Mouse (Mus musculus) layer of hippocampus, adult 2 months (tissue): Measurements from ENCODE around the gene Sema4g. TPM values are rescaled to one million over a fixed set of nuclear protein-coding genes. Genes with fewer than 3 reads are reported as not detected.
"Not testable (repeated sequence)": the region's sequence is repeated elsewhere in the genome, so short reads cannot be mapped to it uniquely, and the experiment has no call there.

Experiments used
- DNase-seq, 2 experiments: peaks; one replicate each; pipeline ENCODE4 v3.0.0; 2022; ENCODE audit warnings: low spot score in 2 of 2
- H3K27ac ChIP-seq: fragments of 200-600 bp; 2 replicates; pipeline ENCODE4 v1.8.1; 2022
- H3K4me3 ChIP-seq: fragments of 200-600 bp; 2 replicates; pipeline ENCODE4 v1.8.1; 2022; ENCODE audit warnings: mild to moderate bottlenecking
- CTCF ChIP-seq: fragments of 200-600 bp; conservative IDR thresholded peaks from 2 replicates; pipeline ENCODE4 v1.8.1; 2022; ENCODE audit warnings: antibody characterized with exemption, mild to moderate bottlenecking, moderate library complexity
- total RNA-seq, 2 experiments: library from RNA; stranded (reverse); gene quantifications; 2 replicates each; pipeline ENCODE4 v1.2.3; 2021

Sema4g gene
- total RNA-seq, 2 experiments from 2014 or later: 20.0 to 21.6 TPM

DNA sequence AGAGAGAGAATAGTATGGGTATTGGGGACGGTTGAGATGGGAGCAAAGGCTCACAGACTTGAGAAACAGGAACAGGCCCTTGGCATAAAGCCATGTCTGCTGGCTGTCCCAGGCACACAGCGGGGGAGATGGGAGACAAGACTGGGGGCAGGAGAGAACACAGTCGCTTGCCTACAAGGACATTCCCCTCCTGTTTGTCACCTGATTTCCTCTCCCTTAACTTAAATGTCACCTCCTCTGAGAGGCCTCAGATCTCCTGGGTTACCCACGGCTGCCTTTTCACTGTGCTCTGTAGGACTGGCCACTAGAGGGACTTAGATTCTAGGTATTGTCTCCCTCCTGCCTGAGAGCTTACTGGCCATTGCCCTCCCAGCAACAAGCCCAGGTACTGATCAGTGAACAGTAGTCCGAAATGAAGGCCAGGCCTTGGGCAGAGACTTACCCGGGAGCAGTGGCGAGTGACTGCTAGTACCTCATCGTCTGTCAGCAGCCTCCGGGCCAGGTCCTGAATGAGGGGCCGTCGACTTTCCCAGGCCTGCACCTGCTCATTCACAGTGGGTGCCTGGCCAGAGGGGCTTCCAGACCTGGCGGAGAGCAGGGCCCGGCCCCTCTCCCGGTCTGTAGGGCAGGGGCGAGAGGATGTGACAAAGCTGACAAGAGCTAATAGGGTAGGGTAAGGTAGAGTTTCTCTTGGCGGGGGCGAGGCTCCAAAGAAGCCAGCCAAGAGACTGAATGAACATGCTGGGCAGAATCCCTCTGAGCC is 43.9 kb downstream of the Sema4g start:
- no peak for DNase-seq
- TF ChIP-seq CTCF: peak; percentile 66
- H3K4me3 ChIP-seq: no peak overlapping the region
- H3K27ac ChIP-seq: no peak overlapping the region

DNA sequence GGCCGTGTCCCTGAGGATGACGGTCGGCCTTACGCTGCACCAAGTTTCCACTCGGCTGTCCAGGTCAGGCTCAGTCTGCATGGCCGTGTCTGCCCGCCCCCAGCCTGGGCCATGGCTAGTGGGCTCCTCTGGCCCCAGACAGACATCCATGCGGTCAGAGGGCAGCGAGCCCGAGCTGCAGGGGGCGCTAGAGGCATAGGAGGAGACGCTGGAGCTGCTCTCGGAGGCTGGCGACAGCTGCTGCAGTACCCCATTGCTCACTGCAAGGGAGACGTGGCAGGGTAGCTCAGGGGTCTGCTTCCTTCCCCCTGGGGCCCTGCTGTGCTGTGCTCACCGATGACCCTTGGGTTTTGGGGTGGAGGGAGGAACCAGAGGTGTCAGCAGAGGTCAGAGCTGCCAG is 48.0 kb downstream of the Sema4g start:
- peak; percentile 72 for TF ChIP-seq CTCF
- DNase-seq: no peak
- H3K27ac ChIP-seq: no peak overlapping the region
- no peak overlapping the region for H3K4me3 ChIP-seq

DNA sequence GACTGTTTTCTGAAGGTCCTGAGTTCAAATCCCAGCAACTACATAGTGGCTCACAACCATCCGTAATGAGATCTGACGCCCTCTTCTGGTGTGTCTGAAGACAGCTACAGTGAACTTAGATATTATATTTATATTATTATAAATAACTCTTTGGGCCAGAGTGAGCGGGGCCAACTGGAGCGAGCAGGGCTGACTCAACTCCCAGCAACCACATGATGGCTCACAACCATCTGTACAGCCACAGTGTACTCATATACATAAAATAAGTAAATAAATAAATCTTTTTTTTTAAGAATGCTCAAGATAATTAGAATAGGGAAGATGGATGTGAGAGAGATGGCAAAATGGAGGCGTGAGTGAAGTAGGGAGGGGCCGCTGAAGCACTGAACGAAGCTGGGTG is 49.3 kb downstream of the Sema4g start:
- H3K4me3 ChIP-seq, DNase-seq, H3K27ac ChIP-seq: not testable (repeated sequence)
- peak; percentile 18; the same call in 1 of the 2 replicates for TF ChIP-seq CTCF

DNA sequence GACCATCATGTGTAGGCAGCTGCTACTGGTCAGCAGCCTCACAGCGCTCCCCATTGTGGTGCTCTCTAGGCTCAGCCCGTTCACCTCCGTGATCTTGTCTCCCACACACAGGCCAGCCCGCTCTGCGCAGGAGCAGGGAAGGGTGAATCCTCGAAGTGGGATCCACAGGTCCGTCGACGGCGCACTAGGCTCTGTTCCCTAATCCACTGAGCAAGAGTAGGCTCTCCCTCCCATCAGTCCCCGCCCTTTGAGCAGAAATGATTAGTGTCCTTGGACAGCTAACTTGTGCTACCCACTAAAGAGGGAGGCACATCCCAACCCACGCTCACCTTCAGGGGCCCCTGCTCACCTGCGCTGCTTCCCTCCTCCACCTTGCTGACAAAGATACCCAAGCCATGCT is 51.3 kb downstream of the Sema4g start:
- no peak overlapping the region for H3K4me3 ChIP-seq
- TF ChIP-seq CTCF: no peak
- no peak overlapping the region for H3K27ac ChIP-seq
- DNase-seq: no peak

DNA sequence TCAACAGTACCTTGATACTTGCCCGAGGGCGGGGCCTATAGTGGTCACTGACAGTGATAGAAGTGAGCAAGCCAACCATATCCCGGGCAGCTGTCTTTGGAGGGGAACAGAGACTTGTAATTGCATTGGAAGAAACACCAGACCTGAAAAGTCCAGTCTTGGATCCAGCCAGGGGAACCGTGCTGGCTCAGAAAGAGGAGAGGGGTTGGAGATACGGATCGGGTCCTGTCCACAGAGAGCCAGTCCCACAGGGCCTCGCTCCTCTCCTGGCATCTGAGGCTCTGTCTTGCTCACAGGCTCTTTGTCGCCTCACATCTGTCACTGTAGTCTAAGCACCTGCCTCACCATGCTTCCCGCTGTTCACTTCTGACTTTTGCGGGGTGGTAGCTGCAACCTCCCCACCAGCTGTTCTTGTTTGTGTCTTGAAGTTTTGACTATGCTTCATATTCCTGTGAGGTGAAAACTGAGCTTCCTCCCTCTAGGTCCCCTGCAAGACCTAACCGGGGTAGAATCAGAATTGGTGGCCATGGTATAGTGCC is 55.6 kb downstream of the Sema4g start:
- DNase-seq: no peak
- no peak for TF ChIP-seq CTCF
- Histone ChIP-seq H3K27ac (no peak overlapping the region), H3K4me3 (no peak overlapping the region)

DNA sequence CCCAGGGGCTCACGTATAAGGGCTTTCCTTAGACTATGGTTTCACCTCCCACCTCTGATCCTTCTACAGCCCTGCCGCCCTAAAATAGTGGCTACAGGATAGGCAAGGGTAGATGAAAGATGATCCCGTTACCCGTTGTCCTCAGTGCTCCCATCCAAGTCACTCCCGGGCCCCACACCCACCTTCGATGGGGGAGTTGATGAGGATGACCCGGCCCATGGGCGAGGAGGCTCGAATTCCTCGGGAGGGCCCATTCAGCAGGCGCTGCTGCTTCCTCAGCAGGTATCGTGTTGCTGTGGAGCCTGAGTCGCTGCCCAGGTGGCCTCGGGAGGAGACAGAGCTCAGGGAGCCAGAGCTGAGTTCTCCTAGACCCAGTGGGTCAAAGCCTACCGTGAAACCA is 56.3 kb downstream of the Sema4g start:
- no peak overlapping the region for H3K27ac ChIP-seq
- TF ChIP-seq CTCF: no peak
- H3K4me3 ChIP-seq: no peak overlapping the region
- no peak for DNase-seq

DNA sequence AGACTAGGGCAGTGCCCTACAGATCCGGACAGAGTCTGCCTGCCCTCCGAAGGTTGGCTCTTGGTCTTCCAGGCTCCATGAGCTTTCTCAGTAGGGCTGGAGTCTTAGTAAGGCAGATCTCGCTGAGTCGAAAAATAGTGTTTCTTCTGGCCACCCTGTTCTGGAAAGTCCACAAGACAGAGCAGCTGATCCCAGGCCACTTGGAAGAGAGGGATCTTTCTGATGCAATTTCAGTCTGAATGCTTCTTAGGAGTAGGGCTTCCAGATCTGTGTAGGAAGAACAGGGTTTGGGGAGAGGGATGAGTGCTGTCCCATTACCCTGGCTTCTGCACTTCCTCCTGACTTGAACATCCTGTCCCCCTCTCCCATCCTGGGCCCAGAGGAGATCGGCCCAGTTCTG is 56.8 kb downstream of the Sema4g start, which contains the start of gene Pdzd7:
TSS of gene Pdzd7 (minus strand) at position 67 of the 400 bp plus-strand sequence.
- DNase-seq: no peak
- Histone ChIP-seq H3K27ac (peak within 1 kb of the TSS; percentile 97), H3K4me3 (peak within 1 kb of the TSS; percentile 78)
- no peak for TF ChIP-seq CTCF

DNA sequence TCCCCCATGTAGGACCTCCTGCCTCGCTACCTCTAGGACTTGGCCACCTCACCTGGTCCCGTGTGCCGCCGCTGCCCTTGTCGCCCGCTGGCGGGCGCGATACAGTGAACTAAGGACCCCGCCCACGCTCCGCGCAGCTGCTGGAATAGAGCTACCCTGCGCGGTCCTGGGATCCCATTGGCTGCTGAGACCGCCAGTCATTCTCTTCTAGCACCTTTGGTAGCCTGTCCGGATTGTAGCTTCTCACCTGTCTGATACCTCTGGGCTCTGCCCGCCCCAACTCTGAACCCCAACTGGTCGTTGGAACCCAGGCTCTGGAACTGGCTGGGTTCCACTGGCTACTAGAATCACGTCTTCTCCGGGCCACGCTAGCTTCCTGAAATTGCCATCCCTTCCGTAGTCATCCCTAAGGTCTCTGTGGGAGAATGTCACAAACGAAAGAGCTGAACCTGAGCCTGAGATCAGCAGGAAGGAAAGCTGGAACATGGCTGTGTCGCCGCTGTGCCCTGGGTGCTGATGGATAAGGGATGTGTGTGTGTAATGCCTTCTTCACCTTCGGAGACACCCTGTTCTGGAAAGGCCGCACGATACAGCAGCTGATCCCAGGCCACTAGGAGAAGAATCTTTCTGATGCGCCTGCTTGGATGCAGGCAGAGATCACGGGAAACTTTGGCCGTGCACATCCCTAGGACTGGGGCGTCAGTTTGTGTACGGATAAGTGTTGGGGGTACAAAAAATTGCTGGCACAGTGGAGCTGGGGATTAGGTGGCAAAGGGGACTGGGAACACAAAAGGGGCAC is 57.8 kb downstream of the Sema4g start:
- H3K4me3 ChIP-seq: peak overlapping the region; percentile 78
- DNase-seq: peak; percentile 66 to 71
- H3K27ac ChIP-seq: peak overlapping the region; percentile 97
- 0 out of 2 replicates have a peak, but pooled peaks have one; percentile 13 for TF ChIP-seq CTCF

DNA sequence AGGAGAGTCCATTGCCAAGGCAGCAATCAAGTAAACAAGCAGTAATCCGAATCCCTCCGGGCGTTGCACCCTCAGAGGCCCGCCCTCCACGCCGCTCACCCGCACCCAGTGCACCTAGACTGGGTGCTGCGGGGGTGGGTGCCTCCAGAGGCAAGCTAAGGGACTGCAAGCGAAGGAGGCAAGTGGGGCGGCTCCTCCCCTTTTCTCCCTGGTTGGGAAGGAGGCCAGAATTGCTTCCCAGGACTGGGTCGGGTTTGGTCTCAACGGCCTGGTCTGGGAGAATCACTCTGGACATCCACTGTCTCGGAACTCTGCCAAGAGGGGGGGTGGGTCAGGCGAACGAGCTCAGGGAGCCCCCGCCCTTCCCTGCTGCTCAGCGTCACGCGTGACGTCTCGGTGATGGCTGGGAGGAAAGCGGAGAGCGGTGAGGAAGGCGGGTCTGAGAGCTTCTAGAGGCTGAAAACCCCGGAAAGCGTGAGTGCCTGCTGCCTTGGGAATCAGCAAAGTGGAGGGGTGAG is 58.6 kb downstream of the Sema4g start, which contains the start of gene Sfxn3:
TSS of gene Sfxn3 (plus strand) at position 87 of the 518 bp plus-strand sequence.
- TF ChIP-seq CTCF: peak; percentile 90
- H3K4me3 ChIP-seq: peak within 1 kb of the TSS; percentile 78
- peak; percentile 91 to 93 for DNase-seq
- H3K27ac ChIP-seq: peak within 1 kb of the TSS; percentile 97

DNA sequence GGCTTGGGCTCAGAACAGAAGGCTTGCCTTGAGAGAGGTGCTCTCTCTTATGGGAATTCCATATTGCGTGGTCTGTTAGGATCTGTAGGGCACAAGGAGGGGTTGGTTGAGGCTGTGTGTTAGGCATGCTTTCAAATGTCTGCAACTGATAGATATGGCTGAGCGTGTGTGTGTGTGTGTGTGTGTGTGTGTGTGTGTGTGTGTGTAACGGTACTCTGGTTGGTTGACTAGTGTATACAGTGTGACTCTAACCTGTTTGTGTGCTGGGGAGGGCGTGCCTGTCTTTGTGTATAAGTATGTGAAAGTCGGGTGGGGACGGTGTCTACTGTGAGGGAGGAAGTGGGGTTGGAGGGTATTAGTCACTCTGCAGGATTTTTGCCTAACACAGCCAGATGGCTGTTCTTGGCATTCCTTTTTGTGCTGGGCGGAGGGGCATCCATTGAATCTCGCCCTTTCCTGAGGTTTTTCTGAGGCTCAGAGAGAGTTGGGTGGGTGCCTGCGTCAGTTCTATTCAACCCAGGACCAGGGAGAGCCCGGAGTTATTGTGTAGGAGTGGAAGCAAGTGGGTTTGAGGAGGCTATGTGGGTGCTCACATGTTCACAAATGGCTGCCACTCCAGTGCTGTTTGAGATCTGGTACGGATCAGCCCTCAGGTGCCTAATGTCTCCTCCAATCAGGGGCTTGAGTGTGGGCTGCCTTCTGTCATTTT is 59.2 kb downstream of the Sema4g start:
- DNase-seq: peak; percentile 77 to 90
- TF ChIP-seq CTCF: no peak
- Histone ChIP-seq H3K4me3 (peak overlapping the region; percentile 78), H3K27ac (peak overlapping the region; percentile 97)

DNA sequence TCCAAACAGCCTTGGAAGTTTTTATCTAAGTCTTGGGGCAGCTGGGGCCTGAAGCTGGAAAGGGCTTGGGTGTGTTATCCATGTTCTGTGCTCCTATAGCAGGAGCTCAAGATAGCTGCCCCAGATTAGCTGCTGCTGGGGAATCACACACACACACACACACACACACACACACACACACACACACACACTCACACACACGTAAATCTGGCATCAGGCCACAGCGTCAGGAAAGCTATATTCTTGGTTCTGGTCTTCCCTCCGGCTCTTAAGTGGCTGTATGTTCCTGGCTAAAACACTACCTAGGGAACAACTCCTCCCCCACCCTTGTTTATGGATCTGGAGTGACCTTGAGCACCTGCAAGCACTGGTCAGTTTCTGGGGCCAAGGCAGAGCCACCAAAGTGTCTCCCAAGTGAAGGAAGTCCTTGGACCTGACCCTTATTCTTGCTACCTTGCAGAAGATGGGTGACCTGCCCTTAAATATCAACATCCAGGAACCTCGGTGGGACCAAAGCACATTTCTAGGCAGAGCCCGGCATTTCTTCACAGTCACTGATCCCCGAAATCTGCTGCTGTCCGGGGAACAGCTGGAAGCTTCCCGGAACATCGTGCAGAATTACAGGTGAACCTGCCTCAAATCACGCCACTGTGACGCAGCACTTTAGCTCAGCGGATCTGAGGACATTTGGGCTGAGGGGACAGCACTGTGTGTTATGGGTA is 59.9 kb downstream of the Sema4g start:
- no peak for DNase-seq
- Histone ChIP-seq H3K4me3 (peak overlapping the region; percentile 78), H3K27ac (peak overlapping the region; percentile 97)
- TF ChIP-seq CTCF: no peak

DNA sequence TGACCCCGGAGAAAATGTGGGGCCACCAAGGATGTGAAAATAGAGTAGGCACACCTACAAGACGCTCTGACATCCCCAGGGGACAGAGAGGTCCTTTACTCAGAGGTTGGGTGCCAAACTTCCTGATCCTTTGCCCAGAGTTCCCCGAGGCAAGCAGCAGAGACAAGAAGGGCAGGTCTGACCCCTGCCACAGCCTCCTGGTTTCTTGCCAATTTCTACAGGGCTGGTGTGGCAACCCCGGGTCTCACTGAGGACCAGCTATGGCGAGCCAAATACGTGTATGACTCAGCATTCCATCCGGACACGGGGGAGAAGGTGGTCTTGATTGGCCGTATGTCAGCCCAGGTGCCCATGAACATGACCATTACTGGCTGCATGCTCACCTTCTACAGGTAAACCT is 60.6 kb downstream of the Sema4g start:
- peak overlapping the region; percentile 47 for H3K4me3 ChIP-seq
- DNase-seq: no peak
- no peak for TF ChIP-seq CTCF
- H3K27ac ChIP-seq: peak overlapping the region; percentile 85

Other genes with a start within 250 kb of the Sema4g start
- gene Pax2, start 233.1 kb upstream of the Sema4g start, total RNA-seq: under 1 TPM; 0.25 to 0.31 TPM
- gene Slf2, start 58.0 kb upstream of the Sema4g start, total RNA-seq: 10 to 100 TPM; 35.6 to 43.9 TPM
- 10 to 100 TPM; 14.7 to 15.3 TPM for gene Twnk, start 16.6 kb downstream of the Sema4g start, total RNA-seq
- 10 to 100 TPM; 38.6 to 41.1 TPM for gene Mrpl43, start 17.3 kb downstream of the Sema4g start, total RNA-seq
- 10 to 100 TPM; 28.5 to 30.1 TPM for gene Lzts2, start 25.3 kb downstream of the Sema4g start, total RNA-seq
- gene Pdzd7, start 56.6 kb downstream of the Sema4g start, total RNA-seq: 1 to 10 TPM; 2.1 to 3.3 TPM
- gene Sfxn3, start 58.4 kb downstream of the Sema4g start, total RNA-seq: 10 to 100 TPM; 87.3 to 99.8 TPM
- gene Kazald1, start 86.1 kb downstream of the Sema4g start, total RNA-seq: 1 to 10 TPM; 1.4 to 1.9 TPM
- not detected for gene Tlx1, start 161.6 kb downstream of the Sema4g start, total RNA-seq
- not detected for gene Lbx1, start 246.7 kb downstream of the Sema4g start, total RNA-seq